Mouse (Mus musculus): ENCODE results near the gene Hoxc6.

DNA sequence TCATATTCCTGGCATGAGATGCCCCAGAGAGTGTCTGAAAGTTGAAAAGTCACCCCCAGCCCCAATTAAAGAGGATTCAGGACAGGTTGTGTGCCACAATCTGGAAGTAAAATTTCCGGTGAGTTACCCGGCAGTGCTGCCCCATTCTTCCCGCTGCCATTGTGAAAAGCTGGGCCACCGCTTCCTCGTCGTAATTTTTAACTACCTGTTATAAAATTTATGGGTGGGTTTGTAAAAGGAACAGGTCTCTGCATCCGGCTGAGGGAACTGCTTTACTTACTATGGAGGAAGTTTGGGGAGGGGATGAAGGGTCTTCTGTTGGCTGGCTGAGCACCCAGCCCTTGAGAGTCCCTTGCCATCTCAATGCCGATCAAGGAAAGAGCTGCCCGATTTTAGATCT, 1.5 kb upstream of the Hoxc6 start:
- no peak for TF ChIP-seq EP300 (IDR thresholded peaks at IDR 0.05; ENCODE audit: low read depth)
- no peak for TF ChIP-seq CTCF (IDR thresholded peaks at IDR 0.05; ENCODE audit: low read depth)
